Mouse (Mus musculus) neural tube, embryonic 14.5 days (tissue): ENCODE data around the gene Smok3a. TPM values are rescaled to one million over a fixed set of nuclear protein-coding genes. Genes with fewer than 3 reads are reported as not detected.
"Not testable (repeated sequence)": the region's sequence is repeated elsewhere in the genome, so short reads cannot be mapped to it uniquely, and the experiment has no call there.

Source experiments
- ATAC-seq: fragments of 200-750 bp; cut with Nextera tagmentation; 2 replicates; pipeline ENCODE4 v1.8.0; 2017; ENCODE audit warnings: low read depth, mild to moderate bottlenecking, moderate TSS enrichment, moderate library complexity
- H3K27ac ChIP-seq: fragments of 300-500 bp; sonication (generic); 2 replicates; pipeline ENCODE4 v1.5.1; 2014; ENCODE audit warnings: low read depth, mild to moderate bottlenecking, control low read depth, low read length, moderate library complexity, mixed read lengths
- H3K27me3 ChIP-seq: fragments of 300-500 bp; sonication (generic); 2 replicates; pipeline ENCODE4 v1.6.1; 2014; ENCODE audit warnings: low read length; ENCODE audit not compliant: control insufficient read depth, insufficient read depth
- H3K36me3 ChIP-seq: fragments of 300-500 bp; sonication (generic); 2 replicates; pipeline ENCODE4 v1.6.1; 2014; ENCODE audit warnings: low read length, mixed read lengths; ENCODE audit not compliant: control insufficient read depth, insufficient read depth
- H3K4me1 ChIP-seq: fragments of 300-500 bp; sonication (generic); 2 replicates; pipeline ENCODE4 v1.6.1; 2014; ENCODE audit warnings: low read length; ENCODE audit not compliant: control insufficient read depth, insufficient read depth
- H3K4me2 ChIP-seq: fragments of 300-500 bp; sonication (generic); 2 replicates; pipeline ENCODE4 v1.6.1; 2014; ENCODE audit warnings: mild to moderate bottlenecking, low read depth, low read length, control low read depth
- H3K4me3 ChIP-seq: fragments of 300-500 bp; sonication (generic); 2 replicates; pipeline ENCODE4 v1.5.1; 2014; ENCODE audit warnings: low read depth, low read length, control low read depth, mixed read lengths
- H3K9ac ChIP-seq: fragments of 300-500 bp; sonication (generic); replicated peaks from 2 replicates; pipeline ENCODE4 v1.6.1; 2014; ENCODE audit warnings: low read depth, mild to moderate bottlenecking, control low read depth, low read length, mixed read lengths
- H3K9me3 ChIP-seq: fragments of 300-500 bp; sonication (generic); 2 replicates; pipeline ENCODE4 v1.6.1; 2016; ENCODE audit warnings: low read length; ENCODE audit not compliant: control insufficient read depth
- WGBS: fragments of 180-500 bp; shearing (Covaris S2); extraction: QIAGEN DNeasy Blood & Tissue Kit; methylation state at CpG from one replicate; pipeline ENCODE4 v1.1.7; 2014; 5-methylcytosine and 5-hydroxymethylcytosine counted together
- polyA plus RNA-seq: library from polyadenylated mRNA; unstranded; fragments of >200 nt; fragmentation: Nextera tagmentation; extraction: Ambion mirVana; gene quantifications from 2 replicates; pipeline ENCODE4 v1.2.1, GENCODE M21; 2014

Smok3a gene
- polyA plus RNA-seq, 1 experiment from 2014 or later = not detected

GRCm38 (mm10) chr5:138009437-138009836, 11.6 kb upstream of the Smok3a start:
- Histone ChIP-seq H3K9ac (no peak overlapping the region), H3K4me2 (no peak overlapping the region), H3K27me3 (no peaks in the 10 kb centered on the region), H3K36me3 (no peaks in the 10 kb centered on the region), H3K4me3 (no peak overlapping the region), H3K9me3 (no peaks in the 10 kb centered on the region), H3K4me1 (no peaks in the 10 kb centered on the region), H3K27ac (no peak overlapping the region)
- no peak for ATAC-seq
- WGBS = 93% methylated on average over 5 of the region's 5 CpGs

- 89% methylated on average over 5 of the region's 5 CpGs for WGBS
- no peak overlapping the region for H3K4me2 ChIP-seq
- H3K36me3 ChIP-seq = no peaks in the 10 kb centered on the region
- H3K27me3 ChIP-seq = no peaks in the 10 kb centered on the region
- H3K9ac ChIP-seq = no peak overlapping the region
- no peaks in the 10 kb centered on the region for H3K4me1 ChIP-seq
- H3K27ac ChIP-seq = no peak overlapping the region
- no peak for ATAC-seq
- H3K4me3 ChIP-seq = no peak overlapping the region
- no peaks in the 10 kb centered on the region for H3K9me3 ChIP-seq
Observed at GRCm38 (mm10) chr5:138012382-138012781, 8.7 kb upstream of the Smok3a start.

- Histone ChIP-seq H3K4me1 (no peaks in the 10 kb centered on the region), H3K9ac (no peak overlapping the region), H3K27me3 (no peaks in the 10 kb centered on the region), H3K4me2 (no peak overlapping the region), H3K9me3 (no peaks in the 10 kb centered on the region), H3K27ac (no peak overlapping the region), H3K36me3 (no peaks in the 10 kb centered on the region), H3K4me3 (no peak overlapping the region)
- ATAC-seq = no peak
- 89% methylated on average over 2 of the region's 2 CpGs for WGBS
Observed at GRCm38 (mm10) chr5:138016530-138016929, 4.5 kb upstream of the Smok3a start.

- no peak overlapping the region for H3K4me3 ChIP-seq
- no peak overlapping the region for H3K27ac ChIP-seq
- no peak overlapping the region for H3K9ac ChIP-seq
- H3K4me1 ChIP-seq = no peaks in the 10 kb centered on the region
- H3K27me3 ChIP-seq = no peaks in the 10 kb centered on the region
- no peaks in the 10 kb centered on the region for H3K9me3 ChIP-seq
- H3K36me3 ChIP-seq = no peaks in the 10 kb centered on the region
- ATAC-seq = no peak
- H3K4me2 ChIP-seq = no peak overlapping the region
Observed at GRCm38 (mm10) chr5:138016997-138017396, 4.1 kb upstream of the Smok3a start.

GRCm38 (mm10) chr5:138019577-138019976, 1.5 kb upstream of the Smok3a start:
- H3K4me1 ChIP-seq, H3K27ac ChIP-seq, H3K4me3 ChIP-seq, H3K9me3 ChIP-seq, H3K4me2 ChIP-seq, H3K27me3 ChIP-seq, ATAC-seq, H3K9ac ChIP-seq, H3K36me3 ChIP-seq: not testable (repeated sequence)
- 94% methylated on average over 3 of the region's 4 CpGs for WGBS

- H3K9me3 ChIP-seq, H3K4me2 ChIP-seq, ATAC-seq, H3K36me3 ChIP-seq, H3K27me3 ChIP-seq, H3K4me3 ChIP-seq, H3K27ac ChIP-seq, H3K9ac ChIP-seq, H3K4me1 ChIP-seq: not testable (repeated sequence)
- no CpG with 5 or more reads among the region's 5 CpGs for WGBS
Observed at GRCm38 (mm10) chr5:138052894-138053293, 31.8 kb downstream of the Smok3a start, which contains the start of gene Smok3c. Smok3c (plus strand) TSS chr5:138053194.

GRCm38 (mm10) chr5:138073803-138074202, 52.7 kb downstream of the Smok3a start:
- Histone ChIP-seq H3K9ac (no peak overlapping the region), H3K27ac (no peak overlapping the region), H3K4me2 (no peak overlapping the region), H3K4me3 (no peak overlapping the region), H3K27me3 (no peaks in the 10 kb centered on the region), H3K4me1 (no peaks in the 10 kb centered on the region), H3K9me3 (no peaks in the 10 kb centered on the region), H3K36me3 (no peaks in the 10 kb centered on the region)
- WGBS = 90% methylated on average over 4 of the region's 4 CpGs
- no peak for ATAC-seq

GRCm38 (mm10) chr5:138075684-138076083, 54.6 kb downstream of the Smok3a start:
- Histone ChIP-seq H3K36me3 (no peaks in the 10 kb centered on the region), H3K9ac (no peak overlapping the region), H3K27me3 (no peaks in the 10 kb centered on the region), H3K4me3 (no peak overlapping the region), H3K4me1 (no peaks in the 10 kb centered on the region), H3K4me2 (no peak overlapping the region), H3K9me3 (no peaks in the 10 kb centered on the region), H3K27ac (no peak overlapping the region)
- WGBS = 76% methylated on average over 3 of the region's 3 CpGs
- no peak for ATAC-seq

- no peaks in the 10 kb centered on the region for H3K27me3 ChIP-seq
- 65% methylated on average over 2 of the region's 2 CpGs for WGBS
- no peaks in the 10 kb centered on the region for H3K4me1 ChIP-seq
- H3K4me3 ChIP-seq = no peak overlapping the region
- no peak for ATAC-seq
- H3K36me3 ChIP-seq = no peaks in the 10 kb centered on the region
- H3K4me2 ChIP-seq = no peak overlapping the region
- H3K9ac ChIP-seq = no peak overlapping the region
- H3K9me3 ChIP-seq = no peaks in the 10 kb centered on the region
- H3K27ac ChIP-seq = no peak overlapping the region
Observed at GRCm38 (mm10) chr5:138076148-138076547, 55.1 kb downstream of the Smok3a start.

GRCm38 (mm10) chr5:138080456-138080855, 59.4 kb downstream of the Smok3a start:
- no peaks in the 10 kb centered on the region for H3K9me3 ChIP-seq
- no peak overlapping the region for H3K4me2 ChIP-seq
- H3K27ac ChIP-seq = no peak overlapping the region
- no peak for ATAC-seq
- WGBS = 86% methylated on average over 5 of the region's 5 CpGs
- no peaks in the 10 kb centered on the region; the same call in 1 of the 2 replicates for H3K4me1 ChIP-seq
- H3K36me3 ChIP-seq = no peaks in the 10 kb centered on the region
- H3K9ac ChIP-seq = no peak overlapping the region
- H3K27me3 ChIP-seq = no peaks in the 10 kb centered on the region
- no peak overlapping the region for H3K4me3 ChIP-seq
